Mouse (Mus musculus) heart, adult 2 months (tissue): Measurements from ENCODE around the gene Oxa1l.

ENCODE experiments used
- CTCF ChIP-seq: fragments of 200-600 bp; IDR thresholded peaks from 2 replicates; pipeline ENCODE4 v1.8.1; 2022; ENCODE audit warnings: antibody characterized with exemption, mild to moderate bottlenecking, moderate library complexity
- EP300 ChIP-seq: fragments of 200-500 bp; IDR thresholded peaks from 2 replicates; pipeline ENCODE4 v1.6.1; 2011; ENCODE audit warnings: low read depth, low read length, control low read depth; ENCODE audit not compliant: insufficient read depth
- POLR2A ChIP-seq: fragments of 200-500 bp; IDR thresholded peaks from 2 replicates; pipeline ENCODE4 v1.6.1; 2011; ENCODE audit warnings: mild to moderate bottlenecking, low read depth, low read length, control low read depth; ENCODE audit not compliant: insufficient read depth

DNA sequence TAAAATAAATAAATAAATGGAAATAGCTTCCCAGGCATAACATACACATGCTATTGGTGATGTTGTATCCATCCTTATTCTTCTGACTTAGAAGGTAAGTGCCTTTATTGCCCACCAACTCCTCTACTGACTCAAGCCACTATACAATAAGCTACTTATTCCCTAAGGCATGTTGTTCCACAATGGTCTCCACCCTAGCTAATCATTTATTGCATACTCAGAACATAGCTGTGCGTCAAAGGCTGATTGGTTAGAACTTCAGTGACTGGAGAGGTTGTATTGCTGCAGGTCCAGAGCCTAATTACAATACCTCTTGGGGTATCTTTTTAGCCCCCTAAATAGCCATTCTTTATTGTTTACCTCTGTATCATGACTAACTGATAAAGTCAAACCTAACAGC lies 29.5 kb upstream of the Oxa1l start:
- TF ChIP-seq CTCF (no peak), EP300 (no peak), POLR2A (no peak)
